Mouse (Mus musculus) kidney, postnatal 36 days (tissue): Measurements from ENCODE around the gene Gm8024.
"Not testable (repeated sequence)": the region's sequence is repeated elsewhere in the genome, so short reads cannot be mapped to it uniquely, and the experiment has no call there.

Source experiments
- DNase-seq, 2 experiments: peaks; one replicate each; pipeline ENCODE4 v3.0.0; 2021 to 2022; ENCODE audit warnings: mixed read lengths in 2 of 2

Gene Gm8024

DNA sequence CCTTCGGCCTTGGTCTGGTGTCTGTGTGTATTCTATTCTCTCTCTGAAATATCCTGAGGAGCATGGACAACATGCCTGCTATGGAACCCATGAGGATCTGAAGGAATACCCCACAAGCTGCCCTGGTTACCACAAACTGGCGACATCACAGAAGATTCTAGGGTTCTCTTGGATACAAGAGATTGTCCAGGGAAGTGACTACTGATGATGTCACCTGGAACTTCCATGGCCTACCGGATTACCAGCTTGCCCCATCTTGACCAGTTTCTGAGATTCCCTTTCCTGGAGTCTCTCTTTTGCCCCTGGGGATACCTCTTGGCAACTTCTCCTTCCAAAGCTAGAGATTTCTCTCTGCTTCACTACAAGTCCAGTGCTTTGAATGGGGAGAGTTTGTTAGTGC, at the start of gene Gm8024:
Gene Gm8024 (minus strand): TSS at position 101 of the 400 bp plus-strand sequence.
- not testable (repeated sequence) for DNase-seq

DNA sequence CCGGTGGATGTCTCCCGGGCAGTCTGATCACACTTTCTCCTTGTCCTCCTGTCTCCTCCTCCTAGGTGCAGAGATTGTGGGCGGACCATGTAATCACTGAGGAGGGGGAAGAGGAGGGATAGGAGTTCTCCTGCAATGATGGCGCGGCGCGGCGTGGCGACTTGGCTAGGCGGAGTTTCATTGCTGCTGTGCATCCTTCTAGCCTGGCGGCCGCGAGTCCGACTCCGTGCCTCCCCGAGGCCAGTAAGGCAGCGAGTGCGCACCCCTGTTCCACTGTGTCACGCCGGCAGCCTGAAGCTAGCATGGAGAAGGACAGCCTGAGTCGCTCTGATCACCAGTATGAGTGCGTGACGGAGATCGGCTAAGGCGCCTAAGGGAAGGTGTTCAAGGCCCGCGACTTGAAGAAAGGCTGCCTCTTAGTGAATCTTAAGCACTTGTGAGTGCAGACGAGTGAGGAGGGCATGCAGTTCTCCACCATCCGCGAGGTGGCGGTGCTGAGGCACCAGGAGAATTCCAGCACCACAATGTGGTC, 19.2 kb upstream of the Gm8024 start:
- DNase-seq: peak in 1 of 2 experiments; percentile 33

DNA sequence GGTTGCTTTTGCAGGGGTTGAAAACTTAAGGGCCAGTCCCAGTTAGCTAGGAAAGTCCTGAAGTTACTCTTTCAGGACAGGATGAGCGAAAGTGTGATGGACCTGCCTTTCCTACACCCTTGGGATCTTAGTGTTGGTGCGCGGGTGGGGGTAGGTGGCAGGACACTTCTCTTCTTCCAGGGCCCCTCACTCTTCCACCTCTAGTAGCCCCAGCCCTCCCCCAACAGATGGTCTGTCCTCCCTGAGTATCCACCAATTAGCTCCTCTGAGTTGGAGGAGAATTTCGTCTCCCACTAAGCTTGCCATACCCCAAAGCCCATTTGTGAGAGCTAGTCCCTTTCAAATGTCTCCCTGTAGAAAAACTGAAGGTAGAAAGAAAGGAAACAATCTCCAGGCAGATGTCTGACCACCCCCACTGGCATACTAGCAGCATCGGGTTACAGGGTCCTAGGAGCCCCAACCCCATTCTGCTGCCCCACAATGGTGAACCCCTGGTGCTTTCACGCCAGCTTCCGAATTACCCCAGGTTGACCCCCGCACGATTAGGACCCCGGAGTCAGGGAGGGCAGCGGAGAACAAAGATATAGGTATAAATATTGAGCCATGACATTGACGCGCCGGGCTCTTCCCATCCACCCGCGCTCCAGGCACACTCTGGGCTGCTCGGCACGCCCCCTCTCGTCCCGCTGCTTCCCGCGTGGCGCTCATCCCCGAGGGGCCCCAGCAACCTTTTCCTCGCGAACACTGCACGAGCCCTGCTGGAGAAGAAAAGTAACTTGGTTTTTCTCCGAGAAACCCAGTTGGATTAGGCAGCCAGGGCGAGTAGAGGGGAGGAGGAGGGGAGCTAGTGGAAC, 18.5 kb upstream of the Gm8024 start:
- DNase-seq: not testable (repeated sequence)

DNA sequence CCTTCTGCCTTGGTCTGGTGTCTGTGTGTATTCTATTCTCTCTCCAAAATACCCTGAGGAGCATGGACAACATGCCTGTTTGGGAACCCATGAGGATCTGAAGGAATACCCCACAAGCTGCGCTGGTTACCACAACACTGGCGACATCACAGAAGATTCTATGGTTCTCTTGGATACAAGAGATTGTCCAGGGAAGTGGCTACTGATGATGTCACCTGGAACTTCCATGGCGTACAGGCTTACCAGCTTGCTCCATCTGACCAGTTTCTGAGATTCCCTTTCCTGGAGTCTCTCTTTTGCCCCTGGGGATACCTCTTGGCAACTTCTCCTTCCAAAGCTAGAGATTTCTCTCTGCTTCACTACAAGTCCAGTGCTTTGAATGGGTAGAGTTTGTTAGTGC, 21.8 kb downstream of the Gm8024 start, which contains the start of gene Gm8020:
Gene Gm8020 (minus strand): TSS at position 101 of the 400 bp plus-strand sequence.
- DNase-seq: not testable (repeated sequence)
